Mouse (Mus musculus) gastrocnemius, postnatal 25 days (tissue): Measurements from ENCODE around the gene Myo15. TPM values are rescaled to one million over a fixed set of nuclear protein-coding genes. Genes with fewer than 3 reads are reported as not detected.
"Not testable (repeated sequence)": the region's sequence is repeated elsewhere in the genome, so short reads cannot be mapped to it uniquely, and the experiment has no call there.

Experiments used
- DNase-seq: peaks from one replicate; pipeline ENCODE4 v3.0.0; 2022
- total RNA-seq, 2 experiments: library from RNA; stranded (reverse); gene quantifications; 1 replicate in 1 of 2; 2 replicates in 1 of 2; pipeline ENCODE4 v1.2.3; 2021

Gene Myo15
- total RNA-seq, 2 experiments from 2014 or later = 0.03 TPM; not detected in 1

GRCm38 (mm10) chr11:60553091-60553490 lies 84.0 kb downstream of the Myo15 start:
- DNase-seq = no peak

GRCm38 (mm10) chr11:60557675-60558074 lies 88.5 kb downstream of the Myo15 start:
- DNase-seq = no peak

- DNase-seq = peak; percentile 41
These were observed 90.2 kb downstream of the Myo15 start for GRCm38 (mm10) chr11:60559342-60559741.

- not testable (repeated sequence) for DNase-seq
These were observed 104.9 kb downstream of the Myo15 start for GRCm38 (mm10) chr11:60574006-60574405.

Other genes with a start within 250 kb of the Myo15 start
- 10 to 100 TPM; 16.8 to 20.0 TPM for gene Srebf1, start 246.8 kb upstream of the Myo15 start, total RNA-seq
- gene Tom1l2, start 116.4 kb upstream of the Myo15 start, total RNA-seq = 10 to 100 TPM; 45.8 to 54.3 TPM
- under 1 TPM; 0.59 to 0.86 TPM for gene Drc3, start 116.0 kb upstream of the Myo15 start, total RNA-seq
- 10 to 100 TPM; 45.2 to 50.9 TPM for gene Gid4, start 52.2 kb upstream of the Myo15 start, total RNA-seq
- gene Atpaf2, start 50.9 kb upstream of the Myo15 start, total RNA-seq = 10 to 100 TPM; 27.0 to 31.1 TPM
- 10 to 100 TPM; 22.5 to 24.2 TPM for gene Drg2, start 14.7 kb upstream of the Myo15 start, total RNA-seq
- gene Alkbh5, start 67.0 kb downstream of the Myo15 start, total RNA-seq = 10 to 100 TPM; 89.1 to 99.7 TPM
- 1 to 10 TPM; 8.3 to 9.1 TPM for gene Llgl1, start 230.4 kb downstream of the Myo15 start, total RNA-seq